Mouse (Mus musculus) G1E (cell line): ENCODE data around the gene Umps. TPM values are rescaled to one million over a fixed set of nuclear protein-coding genes. Genes with fewer than 3 reads are reported as not detected.
A peak's percentile ranks its signal among the peaks of the same experiment; 100 is the strongest.

Experiments
- ATAC-seq: 2 replicates; pipeline ENCODE4 v1.8.0; 2016; ENCODE audit warnings: mild to moderate bottlenecking; ENCODE audit not compliant: insufficient number of reproducible peaks, poor library complexity, low FRiP score, severe bottlenecking; ENCODE audit errors: extremely low read depth
- DNase-seq: peaks from one replicate; pipeline ENCODE4 v3.0.0; 2012; ENCODE audit warnings: low spot score
- H3K27me3 ChIP-seq: 2 replicates; pipeline ENCODE4 v1.6.1; 2012; ENCODE audit warnings: mild to moderate bottlenecking, low read length, inconsistent platforms; ENCODE audit not compliant: insufficient read depth
- H3K36me3 ChIP-seq: replicated peaks from 2 replicates; pipeline ENCODE3; 2012; ENCODE audit warnings: mild to moderate bottlenecking, inconsistent platforms
- H3K4me1 ChIP-seq: 2 replicates; pipeline ENCODE4 v1.6.1; 2012; ENCODE audit warnings: low read depth, low read length, inconsistent platforms, mixed read lengths; ENCODE audit not compliant: insufficient read depth
- H3K4me3 ChIP-seq: 2 replicates; pipeline ENCODE4 v1.5.1; 2012; ENCODE audit warnings: low read depth, mild to moderate bottlenecking, inconsistent platforms, low read length, moderate library complexity, mixed read lengths
- H3K9me3 ChIP-seq: replicated peaks from 2 replicates; pipeline ENCODE4 v1.6.1; 2012; ENCODE audit warnings: inconsistent platforms
- CTCF ChIP-seq: IDR thresholded peaks from 2 replicates; pipeline ENCODE4 v1.5.1; 2012; ENCODE audit warnings: low read depth, low read length, inconsistent platforms, mixed read lengths
- GATA1 ChIP-seq: IDR thresholded peaks from 2 replicates; pipeline ENCODE4 v1.6.1; 2012; ENCODE audit warnings: borderline replicate concordance, low read length, inconsistent platforms, mixed read lengths
- GATA2 ChIP-seq: IDR thresholded peaks from 2 replicates; pipeline ENCODE4 v1.6.1; 2012; ENCODE audit warnings: low read depth, low read length, inconsistent platforms, borderline replicate concordance
- POLR2AphosphoS5 ChIP-seq: IDR thresholded peaks from 2 replicates; pipeline ENCODE4 v1.6.1; 2012; ENCODE audit warnings: low read depth, low read length, inconsistent platforms; ENCODE audit not compliant: insufficient replicate concordance
- TAL1 ChIP-seq: conservative IDR thresholded peaks from 2 replicates; pipeline ENCODE4 v1.6.1; 2012; ENCODE audit warnings: low read depth, low read length, inconsistent platforms, mixed read lengths
- polyA plus RNA-seq: library from polyadenylated mRNA; stranded (reverse); fragments of >175 nt; gene quantifications from 2 replicates; pipeline ENCODE4 v1.2.3, GENCODE M21; 2012
- total RNA-seq, 2 experiments: library from RNA; stranded (forward) in 1 of 2; stranded (reverse) in 1 of 2; fragments of 200-1000 nt in 1 of 2; fragments of >200 nt in 1 of 2; fragmentation: Nextera tagmentation in 1 of 2; gene quantifications; 2 replicates each; pipeline ENCODE4 v1.2.3; 2014 to 2017

The Umps gene
- total and polyA plus RNA-seq, 3 experiments, result 35.6 to 80.9 (median 38.0) TPM

DNA sequence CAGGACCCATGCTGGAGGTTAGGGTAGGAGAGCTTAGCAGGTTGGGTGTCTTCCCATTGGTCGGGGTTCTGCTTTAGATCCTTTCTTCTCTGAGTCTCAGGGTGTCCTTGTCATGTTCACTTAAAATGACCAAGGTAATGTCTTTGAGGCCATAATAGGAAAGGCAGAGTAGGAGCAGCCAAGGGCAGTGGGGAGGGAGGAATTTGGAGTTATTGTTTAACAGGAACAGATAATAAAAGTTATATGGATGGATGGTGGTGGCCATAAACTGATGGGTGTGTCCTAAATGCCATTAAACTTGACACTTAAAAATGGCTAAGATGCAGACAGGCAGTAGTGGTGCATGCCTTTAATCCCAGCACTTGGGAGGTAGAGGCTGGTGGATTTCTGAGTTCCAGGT, 22.3 kb upstream of the Umps start:
- H3K36me3 ChIP-seq, result no peaks in the 10 kb centered on the region
- no peak overlapping the region for H3K4me3 ChIP-seq
- no peak for DNase-seq
- no peak for ATAC-seq
- peaks cover 10% of the 10 kb centered on the region for H3K4me1 ChIP-seq
- peaks cover 36% of the 10 kb centered on the region for H3K27me3 ChIP-seq
- no peak for TF ChIP-seq GATA1
- no peak for TF ChIP-seq GATA2
- no peak for TF ChIP-seq TAL1
- no peak for TF ChIP-seq CTCF
- no peaks in the 10 kb centered on the region for H3K9me3 ChIP-seq

- H3K9me3 ChIP-seq, result no peaks in the 10 kb centered on the region
- H3K4me1 ChIP-seq, result peaks cover 14% of the 10 kb centered on the region
- DNase-seq (peak; percentile 62), ATAC-seq (peak; percentile 49; the same call in 1 of the 2 replicates)
- H3K27me3 ChIP-seq, result peaks cover 36% of the 10 kb centered on the region
- no peak overlapping the region for H3K4me3 ChIP-seq
- no peak for TF ChIP-seq POLR2AphosphoS5
- peak; percentile 77 for TF ChIP-seq CTCF
- TF ChIP-seq GATA1, result no peak
- H3K36me3 ChIP-seq, result no peaks in the 10 kb centered on the region
These were observed 21.6 kb upstream of the Umps start for GRCm38 (mm10) chr16:33988358-33989012.

DNA sequence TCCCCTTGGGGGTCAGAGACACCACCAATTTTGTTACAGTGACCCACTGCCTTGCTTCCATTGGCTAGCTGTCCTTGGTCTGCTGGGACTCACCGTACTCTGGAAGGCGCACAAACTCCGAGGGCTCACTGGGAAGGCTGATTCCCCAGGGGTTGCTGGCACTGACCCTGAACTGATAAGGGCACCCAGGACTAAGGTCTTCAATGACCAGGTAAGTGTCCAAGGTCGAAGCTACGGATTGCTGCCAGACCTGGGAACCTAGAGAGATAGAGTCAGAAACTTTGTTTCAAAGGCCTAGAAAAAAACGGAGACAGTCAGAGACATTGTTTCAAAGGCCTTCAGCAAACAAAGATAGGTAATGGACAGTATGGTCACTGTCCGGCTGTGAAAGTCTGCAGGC, 20.2 kb upstream of the Umps start:
- Histone ChIP-seq H3K9me3 (no peaks in the 10 kb centered on the region), H3K4me3 (no peak overlapping the region), H3K4me1 (peaks cover 14% of the 10 kb centered on the region), H3K27me3 (peaks cover 36% of the 10 kb centered on the region), H3K36me3 (no peaks in the 10 kb centered on the region)
- no peak for DNase-seq
- TF ChIP-seq GATA1, result no peak
- no peak for TF ChIP-seq TAL1
- no peak for TF ChIP-seq POLR2AphosphoS5
- no peak for TF ChIP-seq GATA2
- TF ChIP-seq CTCF, result no peak
- no peak for ATAC-seq

- TF ChIP-seq POLR2AphosphoS5, result no peak
- no peak for TF ChIP-seq CTCF
- TF ChIP-seq TAL1, result no peak
- TF ChIP-seq GATA2, result no peak
- TF ChIP-seq GATA1, result no peak
- DNase-seq (no peak), ATAC-seq (no peak)
- peaks cover 10% of the 10 kb centered on the region for H3K4me1 ChIP-seq
- no peaks in the 10 kb centered on the region for H3K9me3 ChIP-seq
- no peak overlapping the region for H3K4me3 ChIP-seq
- peaks cover 42% of the 10 kb centered on the region for H3K27me3 ChIP-seq
- H3K36me3 ChIP-seq, result no peaks in the 10 kb centered on the region
These were observed 18.5 kb upstream of the Umps start for GRCm38 (mm10) chr16:33985372-33985771.

GRCm38 (mm10) chr16:33983712-33984111, 16.9 kb upstream of the Umps start:
- peaks cover 7% of the 10 kb centered on the region for H3K4me1 ChIP-seq
- DNase-seq (no peak), ATAC-seq (no peak)
- H3K9me3 ChIP-seq, result no peaks in the 10 kb centered on the region
- TF ChIP-seq TAL1 (no peak), GATA1 (no peak), POLR2AphosphoS5 (peak; percentile 81; the same call in 1 of the 2 replicates)
- H3K4me3 ChIP-seq, result peak overlapping the region; percentile 24; the same call in 1 of the 2 replicates
- peaks cover 41% of the 10 kb centered on the region for H3K27me3 ChIP-seq
- H3K36me3 ChIP-seq, result no peaks in the 10 kb centered on the region

DNA sequence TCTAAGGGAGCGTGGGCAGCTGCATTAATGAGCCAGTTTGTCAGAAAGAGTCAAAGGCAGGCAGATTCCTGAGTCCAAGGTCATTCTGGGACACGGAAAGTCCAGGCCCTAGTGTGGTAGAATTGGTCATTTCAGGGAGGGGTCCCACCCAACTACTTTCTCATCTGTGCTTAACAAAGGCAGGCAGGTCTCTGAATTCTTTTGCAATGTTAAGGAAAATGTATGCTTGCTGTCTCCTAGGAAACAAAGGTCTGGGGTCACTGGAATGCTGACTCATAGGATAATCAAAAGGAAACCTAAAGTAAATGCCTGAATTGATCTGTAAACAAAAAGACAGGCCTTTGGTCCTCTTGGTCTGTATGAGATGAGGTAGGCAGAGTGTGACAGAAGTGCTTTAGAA, 13.0 kb upstream of the Umps start:
- no peak for DNase-seq
- ATAC-seq, result no peak
- no peak overlapping the region for H3K4me3 ChIP-seq

More for the DNA sequence above, 13.0 kb upstream of the Umps start:
- Histone ChIP-seq H3K27me3 (peaks cover 53% of the 10 kb centered on the region), H3K36me3 (no peaks in the 10 kb centered on the region), H3K4me1 (peaks cover 4% of the 10 kb centered on the region; the same call in 1 of the 2 replicates), H3K9me3 (no peaks in the 10 kb centered on the region)
- TF ChIP-seq CTCF (no peak), GATA2 (no peak), TAL1 (no peak), POLR2AphosphoS5 (no peak), GATA1 (no peak)
